Mouse (Mus musculus) intestine, embryonic 16.5 days (tissue): Measurements from ENCODE around the gene Rnf8. TPM values are rescaled to one million over a fixed set of nuclear protein-coding genes. Genes with fewer than 3 reads are reported as not detected.
A peak's percentile ranks its signal among the peaks of the same experiment; 100 is the strongest.

Experiments used
- ATAC-seq: fragments of 200-750 bp; cut with Nextera tagmentation; 2 replicates; pipeline ENCODE4 v1.8.0; 2017; ENCODE audit warnings: moderate TSS enrichment, moderate library complexity
- H3K27ac ChIP-seq: fragments of 300-500 bp; sonication (generic); 2 replicates; pipeline ENCODE4 v1.5.1; 2014; ENCODE audit warnings: mild to moderate bottlenecking, low read length
- H3K27me3 ChIP-seq: fragments of 300-500 bp; sonication (generic); replicated peaks from 2 replicates; pipeline ENCODE4 v1.6.1; 2014; ENCODE audit warnings: low read length, control low read depth, mixed read lengths; ENCODE audit not compliant: control insufficient read depth, insufficient read depth
- H3K36me3 ChIP-seq: fragments of 300-500 bp; sonication (generic); 2 replicates; pipeline ENCODE4 v1.6.1; 2014; ENCODE audit warnings: low read length, control low read depth; ENCODE audit not compliant: control insufficient read depth, insufficient read depth
- H3K4me1 ChIP-seq: fragments of 300-500 bp; sonication (generic); 2 replicates; pipeline ENCODE4 v1.6.1; 2014; ENCODE audit warnings: low read length, control low read depth, mixed read lengths; ENCODE audit not compliant: control insufficient read depth, insufficient read depth
- H3K4me2 ChIP-seq: fragments of 300-500 bp; sonication (generic); 2 replicates; pipeline ENCODE4 v1.6.1; 2014; ENCODE audit warnings: low read depth, low read length, control low read depth
- H3K4me3 ChIP-seq: fragments of 300-500 bp; sonication (generic); 2 replicates; pipeline ENCODE4 v1.5.1; 2014; ENCODE audit warnings: mild to moderate bottlenecking, low read length
- H3K9ac ChIP-seq: fragments of 300-500 bp; sonication (generic); 2 replicates; pipeline ENCODE4 v1.6.1; 2014; ENCODE audit warnings: low read depth, low read length
- H3K9me3 ChIP-seq: fragments of 300-500 bp; sonication (generic); 2 replicates; pipeline ENCODE4 v1.6.1; 2016; ENCODE audit warnings: low read length, control low read depth; ENCODE audit not compliant: control insufficient read depth
- WGBS: fragments of 180-500 bp; shearing (Covaris S2); extraction: QIAGEN DNeasy Blood & Tissue Kit; methylation state at CpG from one replicate; pipeline ENCODE4 v1.1.7; 2014; 5-methylcytosine and 5-hydroxymethylcytosine counted together
- polyA plus RNA-seq: library from polyadenylated mRNA; unstranded; fragments of >200 nt; fragmentation: Nextera tagmentation; extraction: Ambion mirVana; gene quantifications from 2 replicates; pipeline ENCODE4 v1.2.1, GENCODE M21; 2015

Gene Rnf8
- polyA plus RNA-seq, 1 experiment from 2014 or later, result 55.9 TPM

- H3K9me3 ChIP-seq, result no peaks in the 10 kb centered on the region
- no peaks in the 10 kb centered on the region for H3K4me1 ChIP-seq
- no peak overlapping the region for H3K4me3 ChIP-seq
- no peak overlapping the region for H3K4me2 ChIP-seq
- H3K36me3 ChIP-seq, result peaks cover 23% of the 10 kb centered on the region
- WGBS, result 87% methylated on average over 4 of the region's 4 CpGs
- H3K27me3 ChIP-seq, result no peaks in the 10 kb centered on the region
- no peak overlapping the region for H3K27ac ChIP-seq
- ATAC-seq, result no peak
- H3K9ac ChIP-seq, result no peak overlapping the region
These were observed 22.8 kb downstream of the Rnf8 start for GRCm38 (mm10) chr17:29637377-29637776.

DNA sequence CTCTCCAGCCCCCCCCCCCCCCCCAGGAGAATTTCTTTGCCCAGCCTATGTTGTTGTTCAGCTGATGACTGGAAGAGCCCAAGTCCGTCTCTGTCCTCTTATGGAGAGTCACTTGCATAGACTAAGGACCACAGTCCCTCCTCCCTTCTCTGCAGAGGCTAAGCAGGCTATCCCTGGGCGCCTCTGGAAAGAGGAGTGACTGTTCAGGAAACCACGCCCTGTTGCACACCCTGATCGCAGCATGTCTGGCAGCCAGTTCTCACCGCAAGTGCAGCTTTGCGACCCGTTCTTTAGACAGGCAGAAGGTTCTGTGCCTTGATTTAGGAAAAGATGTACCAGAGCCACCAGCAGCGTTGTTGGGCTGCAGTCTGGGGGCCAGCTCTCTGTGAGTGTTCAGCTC is 23.3 kb downstream of the Rnf8 start:
- no peak overlapping the region for H3K4me2 ChIP-seq
- no peaks in the 10 kb centered on the region for H3K4me1 ChIP-seq
- H3K4me3 ChIP-seq, result no peak overlapping the region
- 67% methylated on average over 8 of the region's 8 CpGs for WGBS
- H3K9me3 ChIP-seq, result no peaks in the 10 kb centered on the region
- ATAC-seq, result no peak
- no peaks in the 10 kb centered on the region for H3K27me3 ChIP-seq
- H3K9ac ChIP-seq, result no peak overlapping the region
- no peak overlapping the region for H3K27ac ChIP-seq
- peaks cover 23% of the 10 kb centered on the region for H3K36me3 ChIP-seq

- no peaks in the 10 kb centered on the region for H3K27me3 ChIP-seq
- H3K27ac ChIP-seq, result no peak overlapping the region
- H3K36me3 ChIP-seq, result peaks cover 23% of the 10 kb centered on the region
- no peak overlapping the region for H3K9ac ChIP-seq
- no peak overlapping the region for H3K4me3 ChIP-seq
- WGBS, result 93% methylated on average over 11 of the region's 11 CpGs
- no peaks in the 10 kb centered on the region for H3K9me3 ChIP-seq
- H3K4me2 ChIP-seq, result no peak overlapping the region
- no peaks in the 10 kb centered on the region for H3K4me1 ChIP-seq
- ATAC-seq, result no peak
These were observed 26.4 kb downstream of the Rnf8 start for GRCm38 (mm10) chr17:29640971-29641370.

DNA sequence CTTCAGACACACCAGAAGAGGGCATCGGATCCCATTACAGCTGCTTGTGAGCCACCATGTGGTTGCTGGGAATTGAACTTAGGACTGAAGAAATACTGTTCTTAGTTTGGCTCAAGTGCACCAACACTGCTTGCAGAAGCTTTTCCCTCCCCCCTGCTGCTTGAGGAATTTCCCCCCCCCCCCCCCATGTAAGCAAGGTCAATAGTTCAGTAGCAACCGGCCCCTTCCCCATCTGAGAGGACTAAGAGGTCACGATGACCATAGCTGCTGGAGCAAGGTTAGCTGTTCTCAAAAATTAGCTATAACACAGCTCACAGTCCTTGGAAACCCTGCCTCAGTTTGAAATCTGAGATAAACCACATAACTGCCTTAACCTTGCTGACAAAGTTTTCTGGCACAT is 27.6 kb downstream of the Rnf8 start:
- no peaks in the 10 kb centered on the region for H3K9me3 ChIP-seq
- 61% methylated on average over 3 of the region's 3 CpGs for WGBS
- H3K4me3 ChIP-seq, result no peak overlapping the region
- H3K27ac ChIP-seq, result no peak overlapping the region
- peaks cover 13% of the 10 kb centered on the region for H3K36me3 ChIP-seq
- no peak overlapping the region for H3K9ac ChIP-seq
- H3K4me2 ChIP-seq, result no peak overlapping the region
- H3K4me1 ChIP-seq, result no peaks in the 10 kb centered on the region
- no peaks in the 10 kb centered on the region for H3K27me3 ChIP-seq
- ATAC-seq, result no peak

DNA sequence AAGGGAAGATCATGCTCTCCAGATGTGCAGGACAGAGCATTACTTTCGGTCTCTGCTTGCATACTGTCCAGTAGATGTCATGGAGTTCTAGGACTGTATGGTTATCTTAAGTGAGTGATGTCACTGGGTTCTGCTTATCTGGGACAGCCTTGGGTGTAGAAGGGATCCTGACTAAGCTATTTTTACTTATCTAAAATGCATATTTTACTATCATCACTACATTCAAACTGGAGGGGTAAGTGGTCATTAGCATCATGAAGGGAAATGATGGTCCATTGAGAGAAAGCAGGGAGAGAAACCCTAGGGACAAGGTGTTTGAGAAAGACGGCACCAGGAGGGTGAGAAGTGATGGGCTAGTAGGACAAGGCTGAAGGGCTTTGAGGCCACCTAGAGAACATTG is 43.7 kb downstream of the Rnf8 start:
- Histone ChIP-seq H3K9me3 (no peaks in the 10 kb centered on the region), H3K4me3 (no peak overlapping the region), H3K27me3 (no peaks in the 10 kb centered on the region), H3K4me1 (peaks cover 4% of the 10 kb centered on the region; the same call in 1 of the 2 replicates), H3K27ac (no peak overlapping the region), H3K36me3 (0 out of 2 replicates have a peak, but pooled peaks cover 3% of the 10 kb centered on the region), H3K4me2 (no peak overlapping the region), H3K9ac (no peak overlapping the region)
- 79% methylated on average over 2 of the region's 2 CpGs for WGBS
- ATAC-seq, result no peak

GRCm38 (mm10) chr17:29660076-29660761 is 45.6 kb downstream of the Rnf8 start, which contains the start of gene Cmtr1:
Gene Cmtr1, plus strand, starts transcription at chr17:29660595.
- Histone ChIP-seq H3K36me3 (0 out of 2 replicates have a peak, but pooled peaks cover 3% of the 10 kb centered on the region), H3K9ac (peak within 1 kb of the TSS; percentile 97), H3K9me3 (no peaks in the 10 kb centered on the region), H3K27me3 (no peaks in the 10 kb centered on the region), H3K27ac (peak within 1 kb of the TSS; percentile 94), H3K4me2 (peak within 1 kb of the TSS; percentile 88), H3K4me3 (peak within 1 kb of the TSS; percentile 98), H3K4me1 (peaks cover 4% of the 10 kb centered on the region; the same call in 1 of the 2 replicates)
- WGBS, result under 1% methylated on average over 41 of the region's 41 CpGs
- peak; percentile 99 for ATAC-seq

DNA sequence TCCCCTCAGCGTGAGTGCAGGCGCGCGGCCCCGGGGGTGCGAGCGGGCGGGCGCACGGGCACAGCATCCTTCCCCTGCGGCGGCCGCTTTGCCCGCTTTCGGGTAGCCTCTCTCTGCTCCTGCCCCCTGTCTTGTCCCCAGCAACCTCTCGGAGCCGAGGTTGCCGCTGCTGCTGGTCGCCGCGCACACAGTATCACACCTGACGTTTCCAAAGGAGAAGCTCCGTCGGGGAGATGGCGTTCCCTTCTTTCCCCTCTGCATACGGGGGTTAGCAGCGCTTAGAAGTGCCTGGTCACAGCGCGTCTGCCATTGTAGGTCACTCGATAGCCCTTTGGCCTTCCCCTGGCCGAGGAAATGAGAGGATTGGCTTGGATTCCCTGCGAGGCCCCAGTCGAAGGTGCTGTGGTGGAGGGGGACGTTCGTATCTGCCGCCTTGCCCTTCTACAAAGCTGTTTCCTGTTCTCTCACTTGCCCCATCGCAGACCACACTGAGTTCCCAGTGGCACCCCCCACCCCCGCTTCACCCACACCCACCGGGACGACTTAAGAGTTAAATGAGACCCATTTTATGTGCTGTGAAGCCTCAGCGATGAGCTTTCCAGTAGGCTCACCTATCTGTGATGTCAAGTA is 46.3 kb downstream of the Rnf8 start:
- Histone ChIP-seq H3K9ac (peak overlapping the region; percentile 97), H3K9me3 (no peaks in the 10 kb centered on the region), H3K27me3 (no peaks in the 10 kb centered on the region), H3K4me1 (peaks cover 4% of the 10 kb centered on the region; the same call in 1 of the 2 replicates), H3K4me3 (peak overlapping the region; percentile 98), H3K27ac (peak overlapping the region; percentile 94), H3K36me3 (0 out of 2 replicates have a peak, but pooled peaks cover 3% of the 10 kb centered on the region), H3K4me2 (peak overlapping the region; percentile 88)
- WGBS, result under 1% methylated on average over 36 of the region's 41 CpGs
- ATAC-seq, result no peak

DNA sequence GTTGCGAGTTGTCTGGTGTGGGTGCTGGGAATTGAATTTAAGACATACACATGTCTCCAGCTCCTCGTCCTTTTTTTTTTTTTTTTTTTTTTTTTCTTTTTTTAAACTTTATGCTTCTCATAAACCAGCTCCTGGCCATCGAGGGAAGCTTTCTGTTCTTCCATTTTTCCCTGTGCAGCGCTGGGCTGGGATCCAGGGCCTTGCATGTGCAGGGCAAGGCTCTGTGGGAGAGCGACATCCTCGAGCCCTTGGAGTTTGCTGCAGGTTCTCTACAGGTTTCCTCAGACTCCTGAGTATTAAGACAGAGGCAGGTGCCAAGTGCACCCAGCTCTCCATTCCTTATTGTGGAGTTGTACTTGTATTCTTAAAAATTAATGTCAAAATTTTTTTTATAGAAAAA is 47.6 kb downstream of the Rnf8 start:
- H3K27ac ChIP-seq, result no peak overlapping the region
- H3K9me3 ChIP-seq, result no peaks in the 10 kb centered on the region
- no peak for ATAC-seq
- 85% methylated on average over 6 of the region's 6 CpGs for WGBS
- H3K4me1 ChIP-seq, result peaks cover 4% of the 10 kb centered on the region; the same call in 1 of the 2 replicates
- no peak overlapping the region for H3K9ac ChIP-seq
- H3K36me3 ChIP-seq, result 0 out of 2 replicates have a peak, but pooled peaks cover 3% of the 10 kb centered on the region
- H3K27me3 ChIP-seq, result no peaks in the 10 kb centered on the region
- H3K4me2 ChIP-seq, result no peak overlapping the region
- H3K4me3 ChIP-seq, result no peak overlapping the region

- Histone ChIP-seq H3K4me1 (peaks cover 2% of the 10 kb centered on the region; the same call in 1 of the 2 replicates), H3K27me3 (no peaks in the 10 kb centered on the region), H3K9me3 (no peaks in the 10 kb centered on the region), H3K9ac (no peak overlapping the region; the same call in 1 of the 2 replicates), H3K4me3 (no peak overlapping the region), H3K36me3 (peaks cover 6% of the 10 kb centered on the region; the same call in 1 of the 2 replicates), H3K27ac (no peak overlapping the region), H3K4me2 (no peak overlapping the region)
- 78% methylated on average over 10 of the region's 10 CpGs for WGBS
- ATAC-seq, result no peak
These were observed 53.7 kb downstream of the Rnf8 start for GRCm38 (mm10) chr17:29668051-29668986.
